Mouse (Mus musculus) heart, embryonic 11.5 days (tissue): ENCODE results near the gene Olfr692. TPM values are rescaled to one million over a fixed set of nuclear protein-coding genes. Genes with fewer than 3 reads are reported as not detected.
A peak's percentile ranks its signal among the peaks of the same experiment; 100 is the strongest.
"Not testable (repeated sequence)": the region's sequence is repeated elsewhere in the genome, so short reads cannot be mapped to it uniquely, and the experiment has no call there.

Experiments used
- ATAC-seq: fragments of 200-750 bp; cut with Nextera tagmentation; replicated peaks from 2 replicates; pipeline ENCODE4 v1.8.0; 2017; ENCODE audit warnings: moderate library complexity; ENCODE audit not compliant: insufficient number of reproducible peaks, low FRiP score, low TSS enrichment
- H3K27ac ChIP-seq: fragments of 300-500 bp; sonication (generic); 2 replicates; pipeline ENCODE4 v1.5.1; 2014; ENCODE audit warnings: mild to moderate bottlenecking, low read depth, low read length
- H3K27me3 ChIP-seq: fragments of 300-500 bp; sonication (generic); 2 replicates; pipeline ENCODE4 v1.6.1; 2014; ENCODE audit warnings: mild to moderate bottlenecking, low read length, mixed read lengths; ENCODE audit not compliant: control insufficient read depth, insufficient read depth
- H3K36me3 ChIP-seq: fragments of 300-500 bp; sonication (generic); 2 replicates; pipeline ENCODE4 v1.6.1; 2014; ENCODE audit warnings: mild to moderate bottlenecking, low read length, moderate library complexity, mixed read lengths; ENCODE audit not compliant: control insufficient read depth, insufficient read depth
- H3K4me1 ChIP-seq: fragments of 300-500 bp; sonication (generic); 2 replicates; pipeline ENCODE4 v1.6.1; 2014; ENCODE audit warnings: low read length; ENCODE audit not compliant: control insufficient read depth, insufficient read depth
- H3K4me2 ChIP-seq: fragments of 300-500 bp; sonication (generic); 2 replicates; pipeline ENCODE4 v1.6.1; 2014; ENCODE audit warnings: mild to moderate bottlenecking, moderate library complexity
- H3K4me3 ChIP-seq: fragments of 300-500 bp; sonication (generic); 2 replicates; pipeline ENCODE4 v1.5.1; 2014; ENCODE audit warnings: low read depth, low read length
- H3K9ac ChIP-seq: fragments of 300-500 bp; sonication (generic); 2 replicates; pipeline ENCODE4 v1.6.1; 2014; ENCODE audit warnings: mild to moderate bottlenecking, low read depth, low read length, moderate library complexity
- H3K9me3 ChIP-seq: fragments of 300-500 bp; sonication (generic); replicated peaks from 2 replicates; pipeline ENCODE4 v1.6.1; 2016; ENCODE audit warnings: low read length; ENCODE audit not compliant: control insufficient read depth
- WGBS: fragments of 180-500 bp; shearing (Covaris S2); extraction: QIAGEN DNeasy Blood & Tissue Kit; methylation state at CpG from one replicate; pipeline ENCODE4 v1.1.7; 2014; ENCODE audit not compliant: insufficient replicate concordance; 5-methylcytosine and 5-hydroxymethylcytosine counted together
- polyA plus RNA-seq: library from polyadenylated mRNA; unstranded; fragments of >200 nt; fragmentation: Nextera tagmentation; extraction: Ambion mirVana; gene quantifications from 2 replicates; pipeline ENCODE4 v1.2.1, GENCODE M21; 2014

Gene Olfr692
- polyA plus RNA-seq, 1 experiment from 2014 or later: not detected

GRCm38 (mm10) chr7:105395131-105395820, 27.2 kb downstream of the Olfr692 start:
- H3K27me3 ChIP-seq: no peaks in the 10 kb centered on the region
- H3K4me2 ChIP-seq: no peak overlapping the region
- peaks cover 6% of the 10 kb centered on the region; the same call in 1 of the 2 replicates for H3K4me1 ChIP-seq
- ATAC-seq: no peak
- H3K9ac ChIP-seq: no peak overlapping the region
- no peaks in the 10 kb centered on the region for H3K9me3 ChIP-seq
- H3K27ac ChIP-seq: no peak overlapping the region
- no peaks in the 10 kb centered on the region for H3K36me3 ChIP-seq
- H3K4me3 ChIP-seq: no peak overlapping the region

- ATAC-seq: no peak
- Histone ChIP-seq H3K4me2 (no peak overlapping the region), H3K9me3 (no peaks in the 10 kb centered on the region), H3K4me1 (peaks cover 6% of the 10 kb centered on the region; the same call in 1 of the 2 replicates), H3K36me3 (no peaks in the 10 kb centered on the region), H3K4me3 (no peak overlapping the region), H3K9ac (no peak overlapping the region), H3K27me3 (no peaks in the 10 kb centered on the region), H3K27ac (no peak overlapping the region)
Observed at GRCm38 (mm10) chr7:105396126-105396525, 28.1 kb downstream of the Olfr692 start.

- H3K27ac ChIP-seq: peak overlapping the region; percentile 54; the same call in 1 of the 2 replicates
- 2% methylated on average over 25 of the region's 25 CpGs for WGBS
- ATAC-seq: peak; percentile 13
Observed at GRCm38 (mm10) chr7:105399058-105399934, 31.3 kb downstream of the Olfr692 start.

GRCm38 (mm10) chr7:105399935-105400624, 32.0 kb downstream of the Olfr692 start, which contains the start of gene Fam160a2:
TSS of gene Fam160a2 (minus strand) at chr7:105400054.
- peak; percentile 98 for ATAC-seq
- Histone ChIP-seq H3K9ac (peak within 1 kb of the TSS; percentile 85), H3K36me3 (no peaks in the 10 kb centered on the region), H3K4me1 (peaks cover 6% of the 10 kb centered on the region; the same call in 1 of the 2 replicates), H3K27me3 (no peaks in the 10 kb centered on the region), H3K4me3 (peak within 1 kb of the TSS; percentile 81), H3K27ac (peak within 1 kb of the TSS; percentile 82), H3K4me2 (peak within 1 kb of the TSS; percentile 73), H3K9me3 (no peaks in the 10 kb centered on the region)
- under 1% methylated on average over 55 of the region's 55 CpGs for WGBS

More at GRCm38 (mm10) chr7:105399058-105399934, 31.3 kb downstream of the Olfr692 start:
- Histone ChIP-seq H3K4me2 (peak overlapping the region; percentile 73), H3K4me1 (peaks cover 6% of the 10 kb centered on the region; the same call in 1 of the 2 replicates), H3K36me3 (no peaks in the 10 kb centered on the region), H3K27me3 (no peaks in the 10 kb centered on the region), H3K4me3 (peak overlapping the region; percentile 81), H3K9ac (peak overlapping the region; percentile 85), H3K9me3 (no peaks in the 10 kb centered on the region)

- H3K4me3 ChIP-seq: no peak within 1 kb of the TSS
- no peak within 1 kb of the TSS for H3K27ac ChIP-seq
- H3K36me3 ChIP-seq: no peaks in the 10 kb centered on the region
- H3K4me2 ChIP-seq: no peak within 1 kb of the TSS
- no peaks in the 10 kb centered on the region for H3K27me3 ChIP-seq
- H3K4me1 ChIP-seq: no peaks in the 10 kb centered on the region
- no peak within 1 kb of the TSS for H3K9ac ChIP-seq
- no peak for ATAC-seq
- WGBS: 66% methylated on average over 5 of the region's 5 CpGs
- H3K9me3 ChIP-seq: no peaks in the 10 kb centered on the region
Observed at GRCm38 (mm10) chr7:105404268-105404667, 36.2 kb downstream of the Olfr692 start, which contains the start of gene Cnga4. TSS of gene Cnga4 (plus strand) at chr7:105404568.

GRCm38 (mm10) chr7:105406322-105406721, 38.3 kb downstream of the Olfr692 start:
- Histone ChIP-seq H3K36me3 (no peaks in the 10 kb centered on the region), H3K4me3 (no peak overlapping the region), H3K9me3 (no peaks in the 10 kb centered on the region), H3K4me1 (no peaks in the 10 kb centered on the region), H3K9ac (no peak overlapping the region), H3K27me3 (no peaks in the 10 kb centered on the region), H3K4me2 (no peak overlapping the region), H3K27ac (no peak overlapping the region)
- ATAC-seq: no peak
- WGBS: 63% methylated on average over 1 of the region's 1 CpGs

GRCm38 (mm10) chr7:105411874-105412632, 44.0 kb downstream of the Olfr692 start:
- not testable (repeated sequence) for H3K4me2 ChIP-seq, H3K9ac ChIP-seq, H3K27me3 ChIP-seq, H3K27ac ChIP-seq, H3K36me3 ChIP-seq, H3K4me1 ChIP-seq, H3K9me3 ChIP-seq, H3K4me3 ChIP-seq
- 50% methylated on average over 8 of the region's 8 CpGs for WGBS
- ATAC-seq: peak; percentile 31; the same call in 1 of the 2 replicates

GRCm38 (mm10) chr7:105414385-105414784, 46.4 kb downstream of the Olfr692 start:
- Histone ChIP-seq H3K27me3 (no peaks in the 10 kb centered on the region; the same call in 1 of the 2 replicates), H3K36me3 (no peaks in the 10 kb centered on the region), H3K4me1 (no peaks in the 10 kb centered on the region), H3K4me2 (no peak overlapping the region), H3K9ac (no peak overlapping the region), H3K27ac (no peak overlapping the region), H3K9me3 (no peaks in the 10 kb centered on the region), H3K4me3 (no peak overlapping the region)
- no peak for ATAC-seq
- 56% methylated on average over 6 of the region's 6 CpGs for WGBS
